Mouse (Mus musculus) frontal cortex, adult (tissue): ENCODE results near the gene Tusc2.

Experiments
- ATAC-seq: cut with Nextera tagmentation; 2 replicates; pipeline ENCODE4 v1.9.2; 2017; ENCODE audit warnings: mild to moderate bottlenecking, moderate library complexity, mixed read lengths; ENCODE audit not compliant: low TSS enrichment

Gene Tusc2

GRCm38 (mm10) chr9:107563029-107563581 lies at the start of gene Tusc2:
Gene Tusc2 (plus strand): TSS chr9:107563255.
- peak; percentile 96 for ATAC-seq

- ATAC-seq, result peak; percentile 82
These were observed 48.6 kb upstream of the Tusc2 start for GRCm38 (mm10) chr9:107514303-107514955.

GRCm38 (mm10) chr9:107520331-107520730 lies 42.7 kb upstream of the Tusc2 start:
- ATAC-seq, result no peak

GRCm38 (mm10) chr9:107521190-107521589 lies 41.9 kb upstream of the Tusc2 start:
- ATAC-seq, result no peak

GRCm38 (mm10) chr9:107521711-107522399 lies 41.2 kb upstream of the Tusc2 start:
- ATAC-seq, result 0 out of 2 replicates have a peak, but pooled peaks have one; percentile 47

- no peak for ATAC-seq
These were observed 40.7 kb upstream of the Tusc2 start for GRCm38 (mm10) chr9:107522400-107522711.

- ATAC-seq, result peak; percentile 70
These were observed 36.6 kb upstream of the Tusc2 start for GRCm38 (mm10) chr9:107526198-107527026.

GRCm38 (mm10) chr9:107533791-107534407 lies 29.2 kb upstream of the Tusc2 start, which contains the start of gene Tmem115:
Gene Tmem115 (plus strand): TSS chr9:107533945.
- ATAC-seq, result peak; percentile 97

- ATAC-seq, result no peak
These were observed 28.4 kb upstream of the Tusc2 start for GRCm38 (mm10) chr9:107534408-107535202.

- no peak for ATAC-seq
These were observed 24.8 kb upstream of the Tusc2 start for GRCm38 (mm10) chr9:107538231-107538630.

GRCm38 (mm10) chr9:107538711-107539110 lies 24.3 kb upstream of the Tusc2 start:
- no peak for ATAC-seq

- ATAC-seq, result no peak
These were observed 23.1 kb upstream of the Tusc2 start for GRCm38 (mm10) chr9:107539940-107540339.

GRCm38 (mm10) chr9:107540420-107540819 lies 22.6 kb upstream of the Tusc2 start:
- no peak for ATAC-seq

- ATAC-seq, result no peak
These were observed 22.1 kb upstream of the Tusc2 start for GRCm38 (mm10) chr9:107541005-107541404.

GRCm38 (mm10) chr9:107541474-107542351 lies 21.3 kb upstream of the Tusc2 start, which contains the start of the genes Cyb561d2 and Nprl2:
Gene Cyb561d2 (minus strand): TSS chr9:107542193.
Gene Nprl2 (plus strand): TSS chr9:107542226.
- ATAC-seq, result peak; percentile 72

- ATAC-seq, result peak; percentile 1; the same call in 1 of the 2 replicates
These were observed 20.7 kb upstream of the Tusc2 start for GRCm38 (mm10) chr9:107542352-107542686.

GRCm38 (mm10) chr9:107542721-107543120 lies 20.3 kb upstream of the Tusc2 start:
- no peak for ATAC-seq

- ATAC-seq, result no peak
These were observed 19.8 kb upstream of the Tusc2 start for GRCm38 (mm10) chr9:107543299-107543698.

- no peak for ATAC-seq
These were observed 18.8 kb upstream of the Tusc2 start for GRCm38 (mm10) chr9:107544196-107544700.

GRCm38 (mm10) chr9:107544729-107545128 lies 18.3 kb upstream of the Tusc2 start:
- ATAC-seq, result no peak
